Mouse (Mus musculus) NIH3T3 (cell line): ENCODE results near the gene Zbtb1.

Experiments used
- DNase-seq: peaks from one replicate; pipeline ENCODE4 v3.0.0-alpha.2; 2012; ENCODE audit warnings: low read depth

Zbtb1 gene

GRCm38 (mm10) chr12:76369978-76370830 is at the start of gene Zbtb1:
Gene Zbtb1 (plus strand): TSS chr12:76370266.
- peak; percentile 85 for DNase-seq

DNA sequence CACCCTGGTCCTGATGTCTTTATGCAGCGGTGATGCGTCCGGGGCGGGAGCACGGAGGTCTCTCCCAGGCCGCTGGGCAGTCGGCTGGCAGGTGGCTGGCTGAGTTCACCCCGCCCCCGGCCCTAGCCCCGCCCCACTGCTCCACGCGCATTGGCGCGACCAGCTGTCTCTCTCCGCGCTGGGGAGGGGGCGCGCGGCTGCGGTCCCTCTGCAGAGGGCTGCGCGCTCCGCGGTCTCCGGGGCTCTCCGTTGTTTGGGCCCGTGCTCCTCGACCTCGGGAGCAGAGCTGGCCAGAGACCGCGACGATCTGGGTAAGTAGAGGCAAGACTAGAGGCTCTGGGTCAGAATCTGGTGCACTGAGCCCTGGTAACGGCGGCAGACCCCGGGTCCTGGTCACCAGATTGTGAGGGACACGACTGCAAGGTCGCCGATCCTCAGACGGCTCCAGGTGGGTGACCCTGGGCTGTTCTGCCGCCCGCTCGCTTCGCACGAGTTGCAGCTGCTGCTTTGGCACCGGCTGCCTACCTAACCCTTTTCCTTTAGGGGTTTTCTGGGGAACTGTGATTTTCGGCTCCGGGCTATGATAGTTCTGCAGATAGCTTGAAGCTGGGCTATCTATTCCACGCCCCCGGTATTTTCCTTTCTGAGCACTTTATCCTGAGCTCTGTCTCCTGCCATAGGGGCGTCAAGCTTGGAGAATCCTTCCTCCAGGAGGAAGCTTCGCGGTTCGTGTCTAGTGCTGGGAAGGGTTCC is 45.2 kb upstream of the Zbtb1 start, which contains the start of gene Akap5:
Gene Akap5, plus strand, starts transcription at position 213 of the 753 bp plus-strand sequence.
- DNase-seq, result no peak

DNA sequence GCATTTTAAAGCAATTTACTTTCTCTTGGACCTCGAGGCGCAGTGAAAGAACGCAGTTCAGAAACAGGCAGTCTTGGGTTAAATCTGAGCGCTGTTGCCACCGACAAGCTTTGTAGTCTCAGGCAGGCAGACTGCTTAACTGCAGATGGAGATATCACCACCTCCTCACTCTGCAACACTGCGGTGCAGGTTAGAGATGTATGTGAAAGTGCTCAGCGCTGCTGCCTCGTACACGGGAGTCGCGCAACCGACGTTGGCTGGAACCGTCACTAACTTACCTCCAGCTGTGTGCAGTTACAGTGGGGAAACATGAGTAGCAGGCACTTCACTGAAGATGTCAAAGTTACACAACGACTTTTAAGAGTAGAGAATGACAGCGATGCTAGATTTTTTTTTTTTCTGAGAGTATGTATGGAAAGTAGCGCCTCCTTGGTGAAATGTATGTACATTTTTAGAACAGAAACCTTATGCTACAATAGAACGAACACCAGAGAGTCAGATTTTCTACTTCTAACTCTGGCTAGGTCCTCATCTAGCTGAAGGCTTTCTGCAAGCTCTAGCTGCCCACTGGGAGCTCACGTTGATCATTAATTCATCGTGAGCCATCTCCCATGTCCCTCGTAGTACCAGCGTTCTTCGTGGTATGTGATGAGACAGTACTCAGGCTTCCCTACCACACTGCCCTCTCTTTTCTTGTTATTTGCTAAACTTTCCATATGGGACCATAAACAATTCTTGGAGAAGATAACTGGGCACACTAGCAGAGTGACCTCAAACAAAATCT is 43.4 kb upstream of the Zbtb1 start:
- DNase-seq, result no peak

GRCm38 (mm10) chr12:76328567-76329354 is 41.3 kb upstream of the Zbtb1 start:
- DNase-seq, result no peak

- no peak for DNase-seq
These were observed 36.4 kb upstream of the Zbtb1 start for GRCm38 (mm10) chr12:76333688-76334087.

GRCm38 (mm10) chr12:76335641-76336040 is 34.4 kb upstream of the Zbtb1 start:
- DNase-seq, result no peak

GRCm38 (mm10) chr12:76336111-76336965 is 33.7 kb upstream of the Zbtb1 start:
- no peak for DNase-seq

DNA sequence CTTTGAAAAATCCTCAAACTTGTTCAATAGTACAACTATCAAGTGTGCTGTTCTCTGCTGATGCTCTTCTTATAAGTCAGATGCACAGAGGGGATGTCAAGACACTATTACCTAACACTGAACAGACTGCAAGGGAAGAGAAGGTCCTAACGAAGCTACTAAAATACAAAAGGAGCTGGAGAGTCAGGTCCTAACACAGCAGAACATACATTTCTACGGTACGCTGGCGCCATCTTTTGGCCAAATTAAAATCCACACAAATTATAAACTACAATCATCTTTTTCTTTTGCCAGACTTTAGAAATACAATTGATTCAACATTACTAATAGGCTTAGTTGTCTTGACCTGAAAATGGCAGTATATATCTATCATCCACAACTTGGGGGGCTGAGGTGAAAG is 29.0 kb upstream of the Zbtb1 start:
- DNase-seq, result peak; percentile 83

GRCm38 (mm10) chr12:76345759-76346455 is 24.2 kb upstream of the Zbtb1 start:
- peak; percentile 84 for DNase-seq

GRCm38 (mm10) chr12:76349680-76350220 is 20.3 kb upstream of the Zbtb1 start:
- DNase-seq, result no peak

DNA sequence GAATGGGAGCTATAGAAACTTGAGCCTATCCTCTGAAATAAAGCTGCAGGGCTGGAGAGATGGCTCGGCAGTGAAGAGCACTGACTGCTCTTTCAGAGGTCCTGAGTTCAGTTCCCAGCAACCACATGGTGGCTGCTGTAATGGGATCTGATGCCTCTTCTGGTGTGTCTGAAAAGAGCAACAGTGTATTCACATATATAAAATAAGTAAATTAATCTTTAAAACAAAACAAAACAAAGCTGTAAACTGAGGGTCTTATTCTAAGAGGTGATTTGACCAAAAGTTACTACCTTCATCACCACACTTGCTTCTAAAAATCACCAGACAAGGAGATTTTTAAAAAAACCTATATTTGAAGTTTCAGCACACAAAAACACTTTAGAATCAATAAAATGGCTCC is 9.2 kb upstream of the Zbtb1 start:
- no peak for DNase-seq

- no peak for DNase-seq
These were observed 8.4 kb upstream of the Zbtb1 start for GRCm38 (mm10) chr12:76361405-76362302.

- no peak for DNase-seq
These were observed 7.8 kb upstream of the Zbtb1 start for GRCm38 (mm10) chr12:76362303-76362676.

DNA sequence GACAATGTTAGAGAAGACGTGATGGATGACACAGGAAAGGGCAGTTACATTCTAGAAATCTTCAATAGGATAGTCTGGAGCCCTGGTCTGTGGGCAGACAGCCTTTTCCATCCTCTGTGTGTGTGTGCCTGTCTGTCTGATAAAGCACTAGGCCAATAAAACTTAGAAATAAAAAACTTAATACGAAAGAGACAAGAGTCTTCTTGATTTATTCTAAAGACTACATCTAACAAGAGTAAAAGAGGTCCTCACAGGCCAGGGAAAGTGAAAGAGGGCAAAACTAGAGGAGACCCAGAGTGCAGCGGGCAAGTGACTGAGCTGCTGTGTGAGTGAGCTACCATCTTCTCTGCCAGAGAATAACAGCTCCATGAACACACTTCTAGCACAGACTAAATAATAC is 3.8 kb upstream of the Zbtb1 start:
- no peak for DNase-seq

GRCm38 (mm10) chr12:76367096-76367995 is 2.7 kb upstream of the Zbtb1 start:
- peak; percentile 83 for DNase-seq

GRCm38 (mm10) chr12:76368201-76368789 is 1.8 kb upstream of the Zbtb1 start:
- peak; percentile 35 for DNase-seq

GRCm38 (mm10) chr12:76368790-76369205 is 1.3 kb upstream of the Zbtb1 start:
- DNase-seq, result peak; percentile 78
